Comparison of ENCODE assay signal across 9 mouse cellular contexts in the genomic region with DNA sequence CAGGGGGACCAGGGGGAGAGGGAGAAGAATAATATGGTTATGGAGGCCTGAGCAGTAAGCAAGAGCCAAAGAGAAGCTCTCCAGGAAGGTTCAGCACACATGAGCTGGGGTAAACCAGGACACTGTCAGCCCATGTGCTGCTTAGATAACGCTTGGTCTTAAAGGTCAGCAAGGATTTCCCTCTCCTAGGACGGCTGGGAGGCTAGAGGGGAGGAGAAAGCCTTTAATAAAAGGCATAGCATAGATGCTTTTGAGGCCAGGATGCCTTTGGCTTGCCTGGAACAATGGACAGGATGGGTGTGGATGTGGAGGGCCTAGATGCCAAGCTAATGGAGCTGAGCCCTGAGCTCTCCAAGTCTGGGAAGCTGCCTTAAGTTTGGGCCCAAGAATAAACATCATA.
DNase-seq lines count a peak whose midpoint lies in the region; ATAC-seq lines count a peak whose summit lies in the region.
"Had no signal": no experiment of that assay in that cellular context is flagged by ENCODE, and none has a peak within 500 bp of the region (broad histone marks: within the 10 kb centered on the region; RNA-seq: fewer than 3 reads in every experiment).

No protein-coding gene starts in this region.

- H3K27ac ChIP-seq in kidney, embryonic 14.5 days (ENCODE audit: low read depth, low read length) = peak overlapping the region; percentile 87; the same call in 1 of the 2 replicates
- H3K27ac ChIP-seq in embryonic facial prominence, embryonic 13.5 days = 0 out of 2 replicates have a peak overlapping the region, but pooled peaks have one; percentile 22
- peak overlapping the region; percentile 86 for H3K27ac ChIP-seq in limb, embryonic 15.5 days

- H3K4me3 ChIP-seq in kidney, embryonic 14.5 days (ENCODE audit: low read length) = no peak overlapping the region
- no peak overlapping the region for H3K4me3 ChIP-seq in embryonic facial prominence, embryonic 13.5 days
- H3K4me3 ChIP-seq in limb, embryonic 15.5 days = no peak overlapping the region
- H3K4me3 ChIP-seq: megakaryocyte, embryonic 14.5 days had no signal

- H3K4me2 ChIP-seq in kidney, embryonic 14.5 days (replicated peaks; ENCODE audit: low read depth, low read length) = no peak overlapping the region
- no peak overlapping the region for H3K4me2 ChIP-seq in embryonic facial prominence, embryonic 13.5 days
- H3K4me2 ChIP-seq in limb, embryonic 15.5 days = no peak overlapping the region

- intact Hi-C loops in left cerebral cortex, postnatal 25 days (cut with DNase I) = no loop called here

- 31% methylated on average over 2 of the region's 2 CpGs for WGBS in kidney, embryonic 14.5 days
- WGBS in embryonic facial prominence, embryonic 13.5 days = 50% methylated on average over 2 of the region's 2 CpGs
- WGBS in limb, embryonic 15.5 days = 44% methylated on average over 2 of the region's 2 CpGs

- H3K36me3 ChIP-seq in kidney, embryonic 14.5 days (ENCODE audit: control insufficient read depth, insufficient read depth, low read length) = no peaks in the 10 kb centered on the region; the same call in 1 of the 2 replicates
- peaks cover 9% of the 10 kb centered on the region; the same call in 1 of the 2 replicates for H3K36me3 ChIP-seq in embryonic facial prominence, embryonic 13.5 days
- 0 out of 2 replicates have a peak, but pooled peaks cover 2% of the 10 kb centered on the region for H3K36me3 ChIP-seq in limb, embryonic 15.5 days

- ATAC-seq in kidney, embryonic 14.5 days (ENCODE audit: low FRiP score, low TSS enrichment) = no peak
- ATAC-seq in embryonic facial prominence, embryonic 13.5 days (ENCODE audit: insufficient number of reproducible peaks, insufficient read depth, low FRiP score, low TSS enrichment, low read depth) = no peak
- ATAC-seq in limb, embryonic 15.5 days (ENCODE audit: insufficient number of reproducible peaks, low FRiP score, low TSS enrichment, low read depth) = no peak

- peaks cover 52% of the 10 kb centered on the region for H3K4me1 ChIP-seq in kidney, embryonic 14.5 days (ENCODE audit: control insufficient read depth, insufficient read depth, low read length)
- H3K4me1 ChIP-seq in embryonic facial prominence, embryonic 13.5 days = peaks cover 44% of the 10 kb centered on the region
- peaks cover 45% of the 10 kb centered on the region for H3K4me1 ChIP-seq in limb, embryonic 15.5 days

- no peaks in the 10 kb centered on the region for H3K9me3 ChIP-seq in kidney, embryonic 14.5 days (ENCODE audit: control insufficient read depth, low read length)
- no peaks in the 10 kb centered on the region for H3K9me3 ChIP-seq in embryonic facial prominence, embryonic 13.5 days
- no peaks in the 10 kb centered on the region for H3K9me3 ChIP-seq in limb, embryonic 15.5 days
- H3K9me3 ChIP-seq: megakaryocyte, embryonic 14.5 days had no signal

- H3K27me3 ChIP-seq in kidney, embryonic 14.5 days (ENCODE audit: control insufficient read depth, insufficient read depth, low read length) = no peaks in the 10 kb centered on the region
- H3K27me3 ChIP-seq in embryonic facial prominence, embryonic 13.5 days = no peaks in the 10 kb centered on the region
- no peaks in the 10 kb centered on the region for H3K27me3 ChIP-seq in limb, embryonic 15.5 days
- H3K27me3 ChIP-seq: megakaryocyte, embryonic 14.5 days had no signal

- DNase-seq in kidney, postnatal 36 days = no peak
- DNase-seq in ZHBTc4 (ENCODE audit: low read depth, low spot score) = peak; percentile 71
- no peak for DNase-seq in right cerebral cortex, postnatal 36 days (ENCODE audit: low spot score in 2 of 2)
- no peak for DNase-seq in frontal cortex, postnatal 10 days (ENCODE audit: low spot score in 2 of 2)
- DNase-seq in left cerebral cortex, postnatal 25 days (ENCODE audit: low spot score in 2 of 2) = no peak

- H3K9ac ChIP-seq in kidney, embryonic 14.5 days (ENCODE audit: low read depth, low read length) = peak overlapping the region; percentile 4; the same call in 1 of the 2 replicates
- no peak overlapping the region; the same call in 1 of the 2 replicates for H3K9ac ChIP-seq in embryonic facial prominence, embryonic 13.5 days
- H3K9ac ChIP-seq in limb, embryonic 15.5 days = no peak overlapping the region

Comparison
In these comparisons a context has a peak if more than half of its experiments do, and no peak if none do; other contexts are left out.
1. H3K27ac ChIP-seq: peak in every context shown above with its lines; median percentile 87 in kidney, embryonic 14.5 days; 86 in limb, embryonic 15.5 days; 22 in embryonic facial prominence, embryonic 13.5 days.